Mouse (Mus musculus): ENCODE measurements around the gene Psors1c2.
"Not testable (repeated sequence)": the region's sequence is repeated elsewhere in the genome, so short reads cannot be mapped to it uniquely, and the experiment has no call there.

Gene Psors1c2

DNA sequence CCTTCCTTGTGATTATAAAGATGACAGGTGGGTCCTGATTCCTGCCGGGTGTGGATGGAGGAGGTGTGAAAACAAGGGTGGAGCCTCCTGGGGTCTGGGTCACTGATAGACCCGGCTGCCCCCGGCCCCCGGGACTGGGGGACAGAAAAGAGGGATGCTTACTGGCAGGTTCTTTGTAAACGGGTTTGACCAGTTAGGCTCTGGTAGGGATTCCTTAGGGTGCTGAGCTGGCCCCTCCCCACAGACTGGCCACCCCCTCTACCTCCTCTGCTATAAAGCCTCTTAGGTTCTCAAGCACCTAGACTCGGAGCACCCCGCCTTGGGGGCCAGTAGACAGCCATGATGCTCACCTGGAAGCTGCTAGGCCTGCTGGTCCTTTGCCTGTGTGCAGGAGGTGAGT, at the start of gene Psors1c2:
Gene Psors1c2, plus strand, starts transcription at position 301 of the 400 bp plus-strand sequence.
- no peak for DNase-seq (ENCODE audit: low spot score)

DNA sequence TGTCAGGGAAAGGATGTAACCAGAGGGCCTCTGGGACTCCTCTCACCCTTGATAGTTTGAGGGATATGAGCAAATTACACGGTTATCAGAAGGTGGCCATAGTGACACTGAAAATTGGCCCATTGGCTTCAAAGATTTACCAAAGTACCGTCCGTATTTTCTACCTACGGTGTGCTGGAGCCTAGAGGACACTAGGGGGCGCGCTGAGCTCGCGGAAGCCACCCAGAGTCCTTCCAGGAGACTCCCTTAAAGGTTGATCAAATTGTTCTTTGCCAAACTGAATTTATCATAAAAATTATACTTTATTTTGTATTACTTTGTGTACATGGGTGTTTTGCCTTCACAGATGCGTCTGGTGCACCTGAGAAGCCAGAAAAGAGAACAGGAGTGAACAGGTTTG, 48.9 kb upstream of the Psors1c2 start:
- DNase-seq (ENCODE audit: low spot score) = peak; percentile 53

DNA sequence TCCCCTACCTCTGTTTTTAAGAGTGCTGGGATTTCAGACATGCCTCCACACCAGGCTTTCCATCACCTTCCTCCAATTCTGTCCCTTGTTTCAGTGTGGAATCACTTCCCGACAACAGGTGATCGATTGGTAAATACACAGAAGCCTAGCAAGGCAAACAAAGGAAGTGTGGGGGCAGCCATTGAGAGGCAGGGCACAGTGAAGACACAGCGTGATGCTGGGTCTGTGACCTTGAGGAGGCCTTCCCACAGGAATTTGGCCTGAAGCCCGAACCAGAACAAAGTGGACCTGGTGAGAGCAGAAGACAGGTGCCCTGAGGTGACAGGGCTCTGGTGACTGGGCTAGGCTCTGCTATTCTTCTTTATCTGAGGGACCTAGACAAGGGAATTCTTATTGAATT, 47.3 kb upstream of the Psors1c2 start:
- no peak for DNase-seq (ENCODE audit: low spot score)

DNA sequence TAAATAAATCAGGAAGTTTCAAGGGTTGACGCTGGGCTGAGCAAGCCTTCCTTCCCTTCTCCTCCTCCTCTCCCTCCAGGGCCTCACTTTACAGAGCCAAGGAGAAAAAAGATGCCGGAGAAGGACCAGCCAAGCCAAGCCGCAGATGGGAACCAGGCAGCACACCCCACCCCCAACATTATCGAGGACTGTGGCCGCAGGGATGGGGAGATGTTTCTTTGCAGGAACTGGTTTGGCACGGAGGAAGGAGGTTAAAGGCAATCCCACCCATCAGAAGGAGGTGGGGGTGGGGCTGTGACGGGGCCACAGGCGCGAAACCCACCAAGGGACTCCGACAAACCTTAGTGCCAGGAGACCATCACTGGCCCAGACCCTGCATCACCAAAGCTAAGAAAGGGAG, 46.3 kb upstream of the Psors1c2 start:
- DNase-seq (ENCODE audit: low spot score) = no peak

DNA sequence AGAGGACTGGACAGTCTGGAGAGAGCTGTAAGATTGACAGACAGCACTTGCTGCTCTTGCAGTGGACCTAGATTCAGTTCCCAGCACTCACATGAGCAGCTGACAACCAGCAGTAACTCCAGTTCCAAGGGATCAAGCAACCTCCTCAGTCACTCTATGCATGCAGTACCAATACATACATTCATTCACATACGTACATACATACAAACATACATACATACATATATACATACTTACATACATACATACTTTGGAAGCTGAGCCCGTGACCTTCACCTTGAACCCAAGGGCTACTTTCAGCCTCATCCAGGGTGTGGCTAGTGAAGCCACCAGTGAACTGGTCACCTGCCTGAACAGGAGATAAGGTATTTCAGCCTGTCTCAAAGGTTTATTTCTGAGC, 45.0 kb upstream of the Psors1c2 start:
- no peak for DNase-seq (ENCODE audit: low spot score)

DNA sequence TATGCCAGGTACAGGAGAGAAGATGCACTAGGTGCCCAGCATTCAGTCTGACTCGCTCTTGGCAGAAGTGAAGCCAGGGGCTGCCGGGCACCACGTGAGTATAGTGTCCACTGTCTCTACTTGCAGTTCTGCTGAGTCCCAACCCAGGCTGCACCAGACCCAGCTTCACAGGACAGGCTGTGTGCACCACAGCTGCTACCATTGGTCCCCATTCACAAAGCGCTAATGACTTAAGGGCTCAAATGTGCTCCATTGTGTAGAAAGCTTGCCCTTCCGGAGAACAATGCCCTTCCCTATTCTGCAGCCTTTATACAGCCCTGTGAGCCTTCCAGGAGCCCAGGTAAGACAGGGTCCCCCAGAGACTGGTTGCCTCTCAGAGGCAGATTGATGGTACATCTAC, 42.7 kb upstream of the Psors1c2 start:
- no peak for DNase-seq (ENCODE audit: low spot score)

DNA sequence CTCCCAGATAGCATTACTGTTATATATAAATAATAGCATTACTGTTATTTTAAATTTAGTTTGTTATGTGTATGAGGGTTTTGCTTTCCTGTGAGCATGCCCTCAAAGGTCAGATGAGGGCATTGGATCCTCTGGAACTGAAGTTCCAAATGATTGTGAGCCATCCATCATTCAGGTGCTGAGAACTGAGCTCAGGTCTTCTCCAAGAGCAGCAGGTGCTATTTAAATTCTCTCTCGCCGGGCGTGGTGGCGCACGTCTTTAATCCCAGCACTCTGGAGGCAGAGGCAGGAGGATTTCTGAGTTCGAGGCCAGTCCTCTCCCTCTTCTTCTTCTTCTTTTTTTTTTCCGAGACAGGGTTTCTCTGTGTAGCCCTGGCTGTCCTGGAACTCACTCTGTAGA, 35.9 kb upstream of the Psors1c2 start:
- no peak for DNase-seq (ENCODE audit: low spot score)

DNA sequence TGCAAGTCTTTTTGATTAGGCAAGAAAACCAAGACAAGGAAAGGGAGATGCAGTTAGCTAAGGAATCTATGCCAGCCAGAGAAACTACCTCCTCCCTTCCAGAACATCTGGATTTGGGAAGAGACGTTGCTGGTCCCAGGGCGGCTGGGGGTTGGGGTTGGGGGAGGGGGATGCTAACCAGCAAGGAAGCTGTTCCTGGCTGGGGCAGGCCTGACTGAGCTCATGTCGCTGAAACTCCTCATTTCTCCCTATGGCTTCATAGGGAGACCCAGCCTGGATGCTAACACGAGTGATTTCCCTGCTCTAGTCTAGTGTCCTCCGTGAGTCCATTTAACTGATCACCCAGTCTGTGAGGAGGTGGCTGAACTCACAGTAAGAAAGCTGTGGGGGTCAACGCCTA, 30.8 kb upstream of the Psors1c2 start:
- no peak for DNase-seq (ENCODE audit: low spot score)

DNA sequence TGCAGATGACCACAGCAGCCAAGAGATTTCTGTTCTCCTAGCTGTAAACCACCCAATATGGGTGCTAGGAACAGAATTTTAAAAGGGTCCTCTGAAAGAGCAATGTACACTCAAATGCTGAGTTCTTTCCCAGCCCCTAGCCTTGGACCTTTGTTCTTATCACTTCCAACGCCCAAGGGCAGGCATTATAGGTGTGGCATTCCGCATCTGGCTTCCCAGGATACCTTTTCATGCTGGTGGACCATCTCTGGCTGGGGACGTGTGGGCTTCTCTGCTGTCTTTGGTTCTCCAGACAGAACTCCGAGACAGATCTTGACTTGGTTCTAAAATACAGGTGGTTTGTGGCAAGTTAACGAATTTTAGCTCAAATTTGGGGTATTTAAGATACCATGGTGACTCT, 30.2 kb upstream of the Psors1c2 start:
- DNase-seq (ENCODE audit: low spot score) = no peak

DNA sequence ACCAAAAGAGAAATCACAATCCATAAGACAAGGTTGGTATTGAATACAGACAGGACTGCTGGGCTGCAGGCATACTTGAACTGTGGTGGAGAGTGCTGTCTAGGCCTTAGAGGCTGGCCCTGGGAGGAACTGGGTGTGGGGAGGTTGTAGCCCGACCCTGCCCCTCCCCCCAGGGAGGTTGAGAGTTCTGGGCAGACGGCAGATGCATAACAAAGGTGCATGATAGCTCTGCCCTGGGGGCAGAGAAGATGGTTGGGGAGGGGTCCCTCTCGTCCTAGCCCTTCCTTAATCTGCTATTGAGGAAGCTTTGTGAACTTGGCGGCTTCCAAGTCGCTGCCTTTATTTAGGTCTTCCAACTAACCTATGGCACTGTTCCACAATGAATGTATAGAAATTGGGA, 29.2 kb upstream of the Psors1c2 start:
- no peak for DNase-seq (ENCODE audit: low spot score)

DNA sequence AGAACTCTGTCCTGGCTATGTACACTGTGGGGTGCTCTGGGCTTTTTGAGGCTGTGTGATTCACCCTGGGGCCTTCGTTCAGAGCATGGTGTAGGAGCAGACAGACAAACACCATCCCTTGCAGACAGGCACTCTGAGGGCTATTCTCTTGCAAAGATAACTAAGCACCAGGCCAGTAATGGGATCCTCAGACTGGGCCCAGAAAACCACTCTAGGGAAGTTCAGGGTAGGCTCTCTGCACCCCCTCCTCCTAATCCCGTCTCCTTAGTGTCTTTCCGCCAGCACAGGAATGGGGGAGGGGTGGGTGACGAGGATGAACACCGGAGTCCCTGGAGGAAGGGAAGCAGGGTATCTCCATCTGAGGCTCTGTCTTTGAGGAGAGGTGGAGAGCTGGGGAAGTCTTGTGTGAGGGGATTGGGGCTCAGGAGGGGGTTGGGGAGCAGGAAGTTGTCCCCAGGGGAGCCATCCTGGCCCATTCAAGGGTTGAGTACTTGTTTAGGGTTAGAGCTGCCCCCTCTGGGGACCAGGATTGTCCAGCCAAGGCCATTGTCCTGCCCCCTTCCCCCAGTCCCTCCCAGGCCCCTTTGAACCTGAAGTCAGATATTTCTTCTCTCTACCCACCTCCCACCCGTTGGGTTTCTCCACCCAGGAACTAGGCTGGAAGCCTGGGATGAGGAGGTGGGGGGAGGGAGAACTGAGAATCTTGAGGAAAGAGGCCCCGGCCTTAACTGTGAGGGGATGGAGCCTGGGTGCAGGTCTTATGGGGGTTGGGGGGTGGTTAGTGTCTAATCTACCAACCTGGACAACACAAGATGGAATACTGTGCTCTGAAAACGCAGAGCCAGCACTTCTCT, 28.1 kb upstream of the Psors1c2 start:
- no peak for DNase-seq (ENCODE audit: low spot score)

DNA sequence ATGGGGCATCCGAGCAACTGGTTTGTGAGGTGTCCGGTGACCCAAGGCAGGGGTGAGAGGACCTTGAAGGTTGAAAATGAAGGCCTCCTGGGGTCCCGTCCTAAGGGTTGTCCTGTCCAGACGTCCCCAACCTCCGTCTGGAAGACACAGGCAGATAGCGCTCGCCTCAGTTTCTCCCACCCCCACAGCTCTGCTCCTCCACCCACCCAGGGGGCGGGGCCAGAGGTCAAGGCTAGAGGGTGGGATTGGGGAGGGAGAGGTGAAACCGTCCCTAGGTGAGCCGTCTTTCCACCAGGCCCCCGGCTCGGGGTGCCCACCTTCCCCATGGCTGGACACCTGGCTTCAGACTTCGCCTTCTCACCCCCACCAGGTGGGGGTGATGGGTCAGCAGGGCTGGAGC, 27.2 kb upstream of the Psors1c2 start, which contains the start of gene Pou5f1:
Gene Pou5f1, plus strand, starts transcription at position 243 of the 400 bp plus-strand sequence.
- DNase-seq (ENCODE audit: low spot score) = no peak

DNA sequence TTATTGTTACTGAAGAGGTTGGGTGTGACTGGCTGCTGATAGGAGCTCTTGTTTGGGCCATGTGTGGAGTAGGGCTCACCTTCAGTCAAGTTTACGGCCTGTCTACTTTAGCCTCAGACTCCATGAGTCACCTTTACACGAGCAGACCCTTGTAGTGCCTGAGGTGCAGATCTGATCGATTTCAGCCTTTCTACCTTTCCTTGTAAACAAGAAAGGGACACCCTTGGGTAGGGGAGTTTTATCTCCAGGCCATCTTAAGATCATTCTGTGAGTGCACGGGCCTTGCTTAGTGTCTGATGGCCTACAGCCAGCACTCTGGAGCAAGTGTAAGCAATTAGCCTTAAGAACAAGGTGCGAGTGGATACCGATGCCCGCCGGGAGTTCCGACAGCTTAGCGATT, 26.1 kb upstream of the Psors1c2 start:
- no peak for DNase-seq (ENCODE audit: low spot score)

DNA sequence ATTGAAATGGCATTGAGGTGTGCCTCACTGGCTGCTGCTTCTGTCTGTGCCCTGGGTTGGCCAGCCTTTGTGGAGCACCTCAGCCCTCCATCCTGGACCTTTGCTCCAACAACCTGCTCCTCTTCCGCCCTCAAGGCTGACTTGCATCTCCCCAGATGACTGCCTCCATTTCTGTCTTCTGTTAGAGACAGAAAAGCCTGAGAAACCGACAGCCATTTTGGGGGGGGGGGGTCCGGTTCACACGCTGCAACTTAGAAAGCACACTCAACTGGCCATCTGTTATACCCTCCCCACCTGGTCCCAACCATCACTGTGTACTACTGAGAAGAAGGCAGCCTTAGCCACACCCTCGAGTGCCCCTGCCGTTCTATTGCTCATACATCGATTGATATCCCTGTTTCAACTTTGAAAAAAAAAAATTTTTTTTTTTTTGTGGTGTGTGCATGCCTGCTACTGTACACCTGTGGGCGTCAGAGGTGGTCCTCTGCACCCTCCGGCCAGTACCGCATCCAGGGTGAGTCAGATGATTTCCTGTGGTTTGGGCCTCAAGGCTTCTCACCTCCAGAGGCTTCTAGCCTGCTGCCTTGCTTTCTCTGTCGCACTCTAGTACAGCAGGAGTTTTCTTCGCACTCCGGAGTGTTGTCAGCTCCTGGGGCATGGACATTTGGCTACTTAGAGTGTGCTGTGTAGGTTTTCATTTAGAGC, 25.3 kb upstream of the Psors1c2 start:
- no peak for DNase-seq (ENCODE audit: low spot score)

DNA sequence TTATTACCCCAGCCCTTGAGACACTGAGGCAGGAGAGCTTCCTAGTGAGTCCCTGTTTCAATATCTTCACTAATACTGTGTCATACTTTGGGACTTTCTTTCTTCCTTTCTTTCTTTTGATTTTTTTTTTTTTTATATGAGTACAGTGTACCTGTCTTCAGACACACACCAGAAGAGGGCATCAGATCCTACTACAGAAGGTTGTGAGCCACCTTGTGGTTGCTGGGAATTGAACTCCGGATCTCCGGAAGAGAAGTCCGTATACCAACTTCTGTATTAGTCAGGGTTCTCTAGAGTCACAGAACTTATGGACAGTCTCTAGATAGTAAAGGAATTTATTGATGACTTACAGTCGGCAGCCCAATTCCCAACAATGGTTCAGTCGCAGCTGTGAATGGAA, 24.7 kb upstream of the Psors1c2 start:
- not testable (repeated sequence) for DNase-seq (ENCODE audit: low spot score)

DNA sequence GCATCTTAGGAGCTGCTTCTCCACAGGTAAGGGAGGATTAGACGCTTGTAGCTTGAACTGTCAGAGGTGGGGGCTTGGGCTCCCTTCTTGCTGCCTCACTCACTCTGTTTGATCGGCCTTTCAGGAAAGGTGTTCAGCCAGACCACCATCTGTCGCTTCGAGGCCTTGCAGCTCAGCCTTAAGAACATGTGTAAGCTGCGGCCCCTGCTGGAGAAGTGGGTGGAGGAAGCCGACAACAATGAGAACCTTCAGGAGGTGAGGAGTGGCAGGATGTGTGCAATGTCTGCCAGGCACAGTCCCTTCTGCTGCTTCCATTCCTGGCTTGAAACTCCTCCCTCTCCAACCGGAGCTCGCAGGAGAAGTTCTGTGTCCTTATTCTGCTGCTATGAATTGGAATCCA, 23.7 kb upstream of the Psors1c2 start:
- DNase-seq (ENCODE audit: low spot score) = no peak

DNA sequence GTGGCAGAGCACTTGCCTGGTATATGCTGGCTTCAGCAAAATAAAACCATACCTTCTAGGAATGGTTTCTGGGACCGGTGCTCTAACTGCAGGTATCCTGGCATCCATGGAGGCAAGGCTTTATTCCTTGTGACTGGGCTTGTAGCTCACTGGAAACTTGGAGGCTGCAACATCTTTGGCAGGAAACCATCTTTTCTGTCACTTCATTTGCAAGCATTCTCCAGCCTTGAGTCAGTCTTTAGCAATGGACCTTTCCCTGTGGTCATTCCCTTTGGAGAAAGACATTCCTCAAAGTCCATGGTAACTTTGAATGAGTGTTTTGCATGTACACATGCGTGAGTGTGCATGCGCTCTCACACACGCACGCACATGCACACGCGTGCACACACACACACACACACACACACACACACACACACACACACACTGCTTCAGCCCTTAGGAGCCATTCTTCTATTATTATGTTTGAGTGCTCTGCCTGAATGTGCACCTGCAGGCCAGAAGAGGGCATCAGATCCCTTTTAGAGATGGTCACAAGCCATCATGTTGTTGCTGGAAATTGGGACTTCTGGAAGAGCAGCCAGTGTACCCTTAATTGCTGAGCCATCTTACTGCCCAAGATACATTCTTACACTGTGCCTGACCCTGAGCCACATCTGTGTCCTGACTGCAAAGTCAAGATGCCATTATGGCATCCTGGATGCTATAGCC, 19.9 kb upstream of the Psors1c2 start:
- no peak for DNase-seq (ENCODE audit: low spot score)

DNA sequence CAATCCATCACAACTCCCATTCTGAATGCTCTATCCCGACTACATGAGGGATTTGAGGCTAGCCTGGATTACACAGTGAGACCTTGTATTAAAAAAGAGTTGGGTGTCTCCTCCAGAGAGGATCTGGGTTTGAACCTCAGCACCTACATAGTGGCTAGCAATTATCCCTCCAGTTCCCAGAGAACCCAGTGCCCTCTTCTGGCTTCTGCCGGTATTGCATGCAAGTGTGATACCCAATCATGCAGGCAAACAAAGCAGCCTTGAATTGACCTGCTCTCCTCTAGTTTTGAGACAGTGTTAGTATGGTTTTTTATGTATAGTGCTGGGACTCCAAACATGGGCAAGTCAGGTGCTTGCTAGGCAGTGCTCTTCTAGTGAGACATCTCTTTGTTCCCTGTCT, 19.1 kb upstream of the Psors1c2 start:
- peak; percentile 55 for DNase-seq (ENCODE audit: low spot score)

DNA sequence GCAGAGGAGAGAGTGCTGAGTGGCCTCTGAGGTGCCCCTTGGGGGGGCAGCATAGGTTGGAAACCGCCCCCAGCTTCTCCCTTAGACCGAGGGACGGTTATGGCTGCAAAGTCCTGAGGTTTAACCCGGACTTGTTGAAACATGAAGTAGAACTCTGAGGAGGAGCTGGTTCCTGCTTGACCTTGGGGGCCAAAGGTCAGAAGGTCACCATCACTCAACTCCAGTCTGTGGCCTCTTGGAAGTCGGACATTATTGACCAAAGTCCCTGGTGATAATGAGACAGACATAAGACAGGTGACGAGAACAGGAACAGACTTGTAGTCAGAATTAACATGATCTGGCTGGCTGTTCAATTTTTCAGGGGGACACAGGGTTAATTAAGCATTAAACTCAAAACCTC, 18.2 kb upstream of the Psors1c2 start:
- no peak for DNase-seq (ENCODE audit: low spot score)

DNA sequence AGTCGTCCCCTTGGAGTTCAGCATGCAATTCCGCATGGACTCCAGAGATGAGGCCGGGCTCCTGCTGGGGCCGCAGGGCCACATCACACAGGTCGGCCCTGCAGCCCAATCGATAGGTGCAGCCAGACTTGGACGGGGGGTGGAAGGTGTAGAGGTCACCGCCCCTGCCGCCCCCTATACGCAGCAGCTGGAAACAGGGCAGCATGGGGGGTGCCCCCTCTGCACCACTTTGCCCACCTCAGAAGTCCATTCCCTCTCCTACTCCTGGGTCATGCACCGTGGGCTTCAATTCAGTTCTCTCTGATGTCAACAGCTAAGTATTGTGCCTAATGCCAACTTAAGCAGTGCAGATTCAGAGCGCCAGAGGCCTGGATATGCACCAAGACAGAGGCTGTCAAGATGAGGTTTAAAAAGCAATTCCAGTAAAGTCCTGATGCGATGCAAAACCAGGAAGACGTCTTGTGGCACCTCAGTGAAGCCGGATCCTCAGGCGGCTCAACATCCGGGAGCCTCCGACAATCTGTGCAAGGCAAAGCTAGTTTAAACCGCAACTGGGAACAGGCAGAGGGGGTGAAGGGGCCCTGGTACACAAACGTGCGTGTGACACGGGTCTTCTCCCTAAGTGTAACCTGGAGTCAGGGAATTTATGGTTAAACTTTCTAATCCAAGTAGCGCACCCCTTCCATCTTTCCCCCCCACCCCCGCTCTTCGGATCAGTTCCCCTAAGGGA, 16.9 kb upstream of the Psors1c2 start:
- DNase-seq (ENCODE audit: low spot score) = no peak

DNA sequence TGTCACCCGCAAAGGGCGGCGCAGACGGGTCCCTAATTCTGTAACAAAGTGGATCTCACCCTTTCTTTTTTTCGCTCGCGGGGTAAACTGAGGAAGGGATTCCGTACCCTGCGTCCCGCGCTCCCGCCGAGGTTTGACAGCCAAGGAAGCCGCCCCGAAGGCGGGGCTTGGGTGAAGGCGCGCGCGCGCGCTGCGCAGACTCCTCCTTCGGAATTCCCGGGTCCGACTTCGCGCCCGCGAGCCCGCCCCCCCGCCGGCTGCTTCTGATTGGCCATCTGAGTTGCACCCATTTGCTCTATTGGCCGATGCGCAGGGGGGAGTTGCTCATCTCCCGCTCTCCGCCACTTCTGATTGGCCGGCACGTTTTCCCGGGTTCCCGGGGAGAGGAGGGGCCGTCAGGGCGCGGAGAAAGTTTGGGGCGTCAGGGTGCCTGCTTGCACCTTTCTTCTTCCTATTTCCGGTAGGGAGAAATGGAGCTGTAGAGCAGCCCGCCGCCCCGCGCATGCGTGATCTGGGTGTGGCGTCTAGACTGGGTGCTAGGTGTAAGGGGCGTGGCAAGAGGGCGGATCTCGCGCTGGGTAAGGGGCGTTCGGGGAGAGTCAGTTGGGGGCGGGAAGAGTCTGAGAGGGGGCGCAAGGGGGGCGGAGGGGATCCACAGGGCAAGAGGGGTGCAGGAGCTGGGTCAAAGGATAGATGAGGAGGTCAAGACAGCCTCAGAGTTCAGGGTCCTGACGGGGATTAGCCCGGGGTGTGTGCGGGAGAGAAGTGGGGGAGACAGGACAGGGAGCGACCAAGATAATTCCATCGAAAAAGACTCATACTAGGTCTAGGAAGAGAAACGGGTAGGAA, 16.1 kb upstream of the Psors1c2 start, which contains the start of the genes Tcf19 and Cchcr1:
Gene Tcf19, minus strand, starts transcription at position 173 of the 849 bp plus-strand sequence.
Gene Cchcr1, plus strand, starts transcription at position 449 of the 849 bp plus-strand sequence.
- DNase-seq (ENCODE audit: low spot score) = peak; percentile 94
